Mouse (Mus musculus): ENCODE data around the gene Actr1a.

DNA sequence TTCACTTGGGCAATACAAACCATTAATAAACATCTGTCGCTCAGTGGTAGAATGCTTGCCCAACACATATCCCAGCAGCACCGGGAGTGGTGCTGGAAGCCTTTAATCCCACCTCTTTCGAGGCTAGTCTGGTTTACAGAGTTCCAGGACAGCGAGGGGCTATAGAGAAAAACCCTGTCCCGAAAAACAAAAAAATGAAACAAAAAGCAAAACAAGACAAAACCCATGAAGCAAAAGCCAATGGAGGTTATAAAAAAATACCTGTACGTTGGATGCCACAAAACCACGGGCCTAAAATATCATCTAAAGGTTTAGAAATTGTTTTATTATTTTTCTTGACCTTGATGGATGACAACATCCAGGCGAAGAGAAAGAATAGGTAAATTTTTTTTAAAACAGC is 561 bp upstream of the Actr1a start:
- no peak for TF ChIP-seq CTCF (IDR thresholded peaks at IDR 0.05; ENCODE audit: insufficient read depth, low read length)
- TF ChIP-seq POLR2A (IDR thresholded peaks at IDR 0.05; ENCODE audit: borderline replicate concordance, extremely low read depth, low read depth, low read length) = no peak

Measured in lung, adult 2 months (tissue).